Mouse (Mus musculus) cerebellum, adult (tissue): ENCODE results near the gene Ccdc38.
A peak's percentile ranks its signal among the peaks of the same experiment; 100 is the strongest.
"Not testable (repeated sequence)": the region's sequence is repeated elsewhere in the genome, so short reads cannot be mapped to it uniquely, and the experiment has no call there.

Source experiments
- ATAC-seq: cut with Nextera tagmentation; 2 replicates; pipeline ENCODE4 v1.9.2; 2017; ENCODE audit warnings: mild to moderate bottlenecking, moderate library complexity, mixed read lengths; ENCODE audit not compliant: insufficient number of reproducible peaks, low FRiP score, low TSS enrichment

Ccdc38 gene

GRCm38 (mm10) chr10:93547741-93548270 lies 7.4 kb downstream of the Ccdc38 start:
- no peak for ATAC-seq

- peak; percentile 89 for ATAC-seq
Observed at GRCm38 (mm10) chr10:93548991-93549390, 8.6 kb downstream of the Ccdc38 start.

GRCm38 (mm10) chr10:93549821-93550220 lies 9.4 kb downstream of the Ccdc38 start:
- no peak for ATAC-seq

- ATAC-seq: no peak
Observed at GRCm38 (mm10) chr10:93552596-93552995, 12.2 kb downstream of the Ccdc38 start.

- not testable (repeated sequence) for ATAC-seq
Observed at GRCm38 (mm10) chr10:93557971-93558370, 17.5 kb downstream of the Ccdc38 start.

- 0 out of 2 replicates have a peak, but pooled peaks have one; percentile 36 for ATAC-seq
Observed at GRCm38 (mm10) chr10:93559786-93560185, 19.4 kb downstream of the Ccdc38 start.

GRCm38 (mm10) chr10:93564518-93565090 lies 24.2 kb downstream of the Ccdc38 start:
- ATAC-seq: no peak

- ATAC-seq: no peak
Observed at GRCm38 (mm10) chr10:93567066-93567465, 26.6 kb downstream of the Ccdc38 start.

GRCm38 (mm10) chr10:93567841-93568566 lies 27.6 kb downstream of the Ccdc38 start:
- no peak for ATAC-seq

- ATAC-seq: no peak
Observed at GRCm38 (mm10) chr10:93568671-93569070, 28.2 kb downstream of the Ccdc38 start.

GRCm38 (mm10) chr10:93572209-93572608 lies 31.8 kb downstream of the Ccdc38 start:
- no peak for ATAC-seq

- no peak for ATAC-seq
Observed at GRCm38 (mm10) chr10:93574966-93575365, 34.5 kb downstream of the Ccdc38 start.

- ATAC-seq: no peak
Observed at GRCm38 (mm10) chr10:93575960-93576359, 35.5 kb downstream of the Ccdc38 start.

- peak; percentile 58 for ATAC-seq
Observed at GRCm38 (mm10) chr10:93577271-93577886, 36.9 kb downstream of the Ccdc38 start.

GRCm38 (mm10) chr10:93588796-93589195 lies 48.4 kb downstream of the Ccdc38 start:
- ATAC-seq: 0 out of 2 replicates have a peak, but pooled peaks have one; percentile 1

GRCm38 (mm10) chr10:93589281-93589848 lies 48.9 kb downstream of the Ccdc38 start, which contains the start of gene Snrpf:
Gene Snrpf, minus strand, starts transcription at chr10:93589706.
- ATAC-seq: peak; percentile 87

GRCm38 (mm10) chr10:93592456-93592855 lies 52.0 kb downstream of the Ccdc38 start:
- ATAC-seq: no peak

GRCm38 (mm10) chr10:93594022-93594482 lies 53.6 kb downstream of the Ccdc38 start:
- ATAC-seq: peak; percentile 56; the same call in 1 of the 2 replicates

- no peak for ATAC-seq
Observed at GRCm38 (mm10) chr10:93595831-93596230, 55.4 kb downstream of the Ccdc38 start.

- ATAC-seq: no peak
Observed at GRCm38 (mm10) chr10:93596641-93597040, 56.2 kb downstream of the Ccdc38 start.

GRCm38 (mm10) chr10:93602309-93602708 lies 61.9 kb downstream of the Ccdc38 start:
- ATAC-seq: no peak
